Mouse (Mus musculus): ENCODE measurements around the gene Pdilt.

Pdilt gene

DNA sequence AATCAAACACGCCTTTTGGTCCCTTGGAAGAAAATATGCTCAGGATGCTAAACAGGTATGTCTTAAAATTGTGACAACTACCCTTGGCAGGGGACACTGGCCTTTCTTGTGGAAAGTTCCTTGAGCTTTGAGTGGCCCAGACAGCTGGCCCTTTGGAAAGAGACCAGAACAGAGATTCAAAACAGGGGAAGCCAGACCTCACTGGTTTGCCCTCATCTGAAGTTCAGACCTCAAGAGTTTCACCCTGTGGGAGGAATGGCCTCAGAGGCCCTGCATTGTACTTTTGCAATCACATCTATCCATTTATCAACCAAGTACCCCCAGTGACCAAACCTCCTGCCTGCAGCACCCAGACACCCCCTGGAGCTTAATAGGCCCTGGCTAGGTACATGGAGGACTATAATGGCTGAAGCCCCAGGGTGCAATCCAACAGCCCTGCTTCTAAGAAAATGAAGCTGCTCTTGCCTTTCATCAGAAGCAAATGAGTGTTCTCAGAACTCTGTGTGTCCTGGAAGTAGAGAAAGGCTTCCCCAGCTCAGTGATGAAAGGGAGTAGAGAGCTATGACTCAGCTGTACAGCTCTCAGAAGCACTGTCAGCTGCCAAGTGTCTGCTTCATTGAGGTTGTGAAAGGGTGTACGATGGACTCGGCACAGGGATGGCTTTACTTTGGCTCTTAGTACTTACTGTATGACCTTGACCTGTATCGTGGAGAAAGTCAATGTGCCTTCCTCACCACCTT is 33.1 kb downstream of the Pdilt start:
- DNase-seq, result no peak

DNA sequence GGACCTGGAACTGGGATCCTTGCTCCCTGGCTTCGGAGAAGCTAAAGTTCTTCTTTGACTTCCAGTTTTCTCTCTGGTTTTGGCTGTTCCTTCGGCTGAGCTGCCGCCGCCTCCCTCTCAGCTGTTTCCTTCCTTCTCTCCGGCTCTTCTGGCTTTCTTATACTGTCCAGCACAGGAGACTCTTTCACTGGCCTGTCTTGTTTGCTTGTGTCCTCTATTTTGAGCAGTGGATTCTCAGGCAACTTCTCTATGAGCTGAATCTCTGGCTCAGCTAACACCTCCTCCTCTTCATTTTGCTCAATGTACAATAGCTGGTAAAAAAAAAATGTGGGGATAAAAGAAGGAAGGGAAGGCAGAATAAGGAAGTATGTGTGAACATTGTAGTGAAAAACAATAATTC is 36.6 kb downstream of the Pdilt start:
- DNase-seq, result no peak

DNA sequence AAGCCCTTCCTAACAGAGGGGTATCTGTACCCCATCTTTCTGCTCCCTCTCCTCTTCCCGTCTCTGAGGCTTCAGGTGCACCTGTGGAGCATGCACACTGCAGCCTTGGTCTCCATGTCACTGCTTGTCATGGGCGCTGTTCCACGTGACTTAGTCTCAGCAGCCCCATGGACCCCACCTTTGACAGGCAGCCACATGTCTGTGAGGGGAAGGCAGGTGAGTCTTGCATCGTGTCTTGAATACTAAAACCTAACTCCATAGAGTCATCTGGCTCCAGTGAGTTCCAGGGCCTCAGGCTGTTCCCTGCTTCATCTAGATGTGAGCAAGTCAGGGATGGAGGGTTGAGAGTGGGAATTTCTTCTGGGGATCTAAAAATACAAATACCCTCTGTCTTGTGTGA is 39.1 kb downstream of the Pdilt start:
- no peak for DNase-seq

DNA sequence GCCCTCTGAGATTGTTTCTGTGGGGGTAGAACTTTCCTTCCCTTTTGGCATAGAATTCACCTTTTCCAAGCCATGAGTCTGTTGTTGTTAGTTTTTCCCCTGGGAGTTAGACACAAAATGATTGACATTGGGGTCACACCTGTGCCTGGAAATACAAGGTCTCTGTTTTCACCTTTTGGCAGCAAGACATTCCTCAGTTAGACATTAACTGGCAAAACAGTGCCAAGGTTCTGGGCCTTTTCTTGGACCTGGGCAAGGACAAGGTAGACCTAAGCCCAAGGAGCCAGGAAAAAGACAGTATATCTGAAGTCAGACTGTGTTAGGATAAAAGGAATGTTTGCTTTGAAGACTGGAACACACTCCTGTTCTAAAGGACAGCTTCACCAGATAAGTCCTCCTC is 44.0 kb downstream of the Pdilt start, which contains the start of gene Umod:
Gene Umod, minus strand, starts transcription at position 27 of the 400 bp plus-strand sequence.
- no peak for DNase-seq

DNA sequence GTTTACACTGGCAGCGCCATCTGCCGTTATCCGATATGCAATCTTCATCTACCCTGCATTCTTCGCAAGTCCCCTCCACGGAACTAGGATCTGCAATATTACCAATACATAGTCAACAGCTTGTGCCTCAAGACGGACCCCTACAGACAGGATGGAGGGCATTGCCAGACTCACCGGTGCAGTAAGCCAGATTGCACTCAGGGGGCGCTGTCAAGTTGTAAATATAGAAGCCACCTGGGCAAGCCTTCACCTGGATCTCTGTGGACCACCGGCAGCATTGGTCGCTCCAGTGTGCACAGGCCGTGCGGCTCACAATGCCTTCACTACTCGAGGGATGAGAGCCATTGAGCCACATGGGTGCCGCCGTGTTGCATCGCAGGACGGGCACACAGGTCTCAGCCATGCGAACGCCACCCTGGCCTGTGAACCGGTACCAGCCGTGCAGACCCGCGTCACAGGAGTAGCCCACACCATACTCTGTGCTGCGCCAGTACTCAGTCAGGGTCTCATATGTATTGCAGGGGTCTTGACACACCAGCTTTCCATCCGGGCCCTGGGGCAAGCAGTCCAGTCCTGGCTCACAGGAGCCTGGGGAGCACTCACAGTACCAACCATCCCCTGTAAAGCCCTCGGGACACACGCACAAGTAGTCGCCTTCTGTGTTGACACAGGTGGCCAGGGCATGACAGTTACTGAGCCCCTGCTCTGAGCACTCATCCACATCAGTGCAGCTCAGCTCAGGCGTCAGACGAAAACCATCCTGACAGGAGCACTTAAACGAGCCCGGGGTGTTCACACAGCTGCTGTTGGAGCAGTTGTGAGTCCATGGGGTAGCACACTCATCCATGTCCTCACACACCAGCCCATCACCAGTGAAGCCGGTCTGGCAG is 46.5 kb downstream of the Pdilt start:
- DNase-seq, result no peak

DNA sequence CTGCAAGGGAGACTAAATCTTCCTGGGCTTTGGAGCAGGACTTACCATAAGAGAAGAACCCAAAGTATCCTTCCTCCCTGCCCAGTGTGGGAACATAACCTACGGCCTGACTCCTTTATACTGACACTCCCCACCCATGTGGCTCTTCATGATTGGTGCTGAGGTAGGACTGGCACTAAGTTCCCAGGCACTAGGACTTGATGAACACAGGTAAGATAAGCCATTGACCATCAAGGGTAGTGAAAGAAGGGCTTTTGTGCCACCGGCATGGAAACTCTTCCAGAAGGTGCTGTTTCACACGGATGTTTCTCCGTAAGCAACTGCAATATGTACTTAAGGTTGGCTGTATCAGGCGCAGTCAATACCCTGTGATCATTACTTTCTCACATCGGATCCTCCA is 64.1 kb downstream of the Pdilt start, which contains the start of gene Gp2:
Gene Gp2, minus strand, starts transcription at position 101 of the 400 bp plus-strand sequence.
- DNase-seq, result no peak

DNA sequence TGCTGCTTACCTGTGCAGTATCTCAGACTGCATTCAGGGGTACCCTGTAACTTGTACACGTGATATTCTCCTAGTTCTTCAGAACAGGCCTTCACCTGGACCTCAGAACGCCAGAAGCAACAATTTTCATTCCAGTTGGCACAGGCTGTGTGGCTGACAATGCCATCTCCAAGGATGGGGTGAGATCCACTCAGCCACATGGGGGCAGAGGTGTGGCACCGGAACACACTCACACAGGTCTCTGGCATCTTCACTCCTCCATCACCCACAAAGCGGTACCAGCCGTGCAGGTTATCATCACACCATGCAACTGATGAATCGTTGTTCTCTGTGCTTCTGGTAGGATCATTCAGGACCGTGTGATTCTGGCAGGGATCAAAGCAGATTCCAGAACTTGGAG is 69.1 kb downstream of the Pdilt start:
- no peak for DNase-seq

DNA sequence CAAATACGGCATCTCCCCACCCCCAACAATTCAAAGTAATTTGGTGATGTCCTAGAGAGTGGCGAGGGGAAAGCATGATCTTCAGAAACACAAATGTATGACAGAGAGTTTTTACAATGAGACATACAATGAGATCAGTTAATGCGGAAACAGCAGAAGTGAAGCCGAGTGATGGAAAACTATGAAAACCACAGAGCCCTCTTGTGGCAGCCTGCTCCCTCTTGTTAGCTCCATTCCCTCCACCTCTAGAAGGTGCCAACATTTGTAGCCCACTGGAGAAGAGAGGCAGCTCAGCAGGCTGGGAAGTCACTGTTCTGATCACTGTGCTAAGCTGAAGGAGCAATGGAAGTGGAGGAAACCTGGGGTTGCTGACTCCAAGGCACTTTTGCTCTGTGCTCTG is 79.4 kb downstream of the Pdilt start:
- DNase-seq, result no peak

DNA sequence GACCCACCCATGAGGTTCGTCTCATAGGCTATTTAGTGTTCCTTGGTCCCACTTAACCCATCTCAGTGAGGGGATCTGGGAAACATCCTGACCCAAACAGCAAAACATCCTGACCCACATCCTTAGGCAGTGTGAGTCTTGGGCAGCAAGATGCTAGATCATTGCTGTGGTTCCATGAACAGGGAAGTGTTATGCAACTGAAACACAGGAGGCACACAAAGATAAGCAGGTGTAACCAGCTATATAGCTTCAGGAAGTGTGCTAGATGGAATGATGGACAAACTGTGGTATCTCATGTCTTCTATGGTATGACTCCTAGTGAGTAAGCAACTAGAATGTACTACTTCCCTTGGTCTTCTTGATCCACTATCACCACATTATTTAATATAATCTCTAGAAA is 81.4 kb downstream of the Pdilt start:
- no peak for DNase-seq

All from cerebellum, adult 11 months (tissue).